Mouse (Mus musculus): ENCODE measurements around the gene Pitpnc1. TPM values are rescaled to one million over a fixed set of nuclear protein-coding genes. Genes with fewer than 3 reads are reported as not detected.

Pitpnc1 gene
- total RNA-seq, 2 experiments from 2014 or later, result 59.4 to 114 TPM

DNA sequence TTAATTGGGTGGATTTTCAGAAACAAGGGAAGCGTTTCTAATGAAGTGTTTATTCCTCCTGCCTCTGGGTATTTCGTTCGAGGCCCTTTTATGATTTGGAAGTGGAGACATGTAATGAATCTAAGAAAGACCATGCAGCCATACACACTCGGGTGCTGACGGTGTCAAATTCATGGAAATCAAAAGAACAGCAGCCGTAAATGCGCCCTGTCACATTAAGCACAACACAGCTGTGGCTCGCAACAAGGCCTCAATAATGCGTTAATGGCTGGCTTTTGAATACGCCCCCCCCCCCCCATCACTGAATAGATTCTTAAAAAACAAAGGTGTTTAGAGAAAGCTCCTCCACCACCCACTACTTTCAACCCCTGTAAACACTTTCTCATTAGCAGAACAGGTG lies 240.4 kb downstream of the Pitpnc1 start:
- no peak overlapping the region for H3K4me3 ChIP-seq
- no peak for DNase-seq
- H3K27ac ChIP-seq, result no peak overlapping the region
- intact Hi-C loops (cut with DNase I), result no loop called here
- TF ChIP-seq CTCF (IDR thresholded peaks at IDR 0.05), result no peak

DNA sequence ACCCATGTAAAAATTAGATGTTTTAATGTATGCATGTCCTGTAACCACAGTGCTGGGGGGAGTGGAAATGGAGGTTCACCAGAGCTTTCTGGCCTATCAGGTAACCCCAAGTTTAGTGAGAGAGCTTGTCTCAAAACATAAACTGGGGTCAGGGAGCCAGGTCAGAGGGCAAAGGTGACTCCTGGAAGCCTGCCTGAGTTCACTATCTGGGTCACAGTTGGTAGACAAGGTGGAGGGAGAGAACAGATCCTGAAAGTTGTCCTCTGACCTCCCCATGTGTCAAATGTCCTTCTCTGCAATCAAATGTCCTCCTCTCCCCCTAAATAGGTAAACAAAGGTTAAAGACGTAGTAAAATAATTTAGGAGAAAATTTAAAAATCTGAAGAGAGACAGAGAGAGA lies 244.1 kb downstream of the Pitpnc1 start:
- no peak for DNase-seq
- no peak for TF ChIP-seq CTCF (IDR thresholded peaks at IDR 0.05)
- Histone ChIP-seq H3K27ac (peak overlapping the region; percentile 80), H3K4me3 (no peak overlapping the region)
- intact Hi-C loops (cut with DNase I), result no loop called here

DNA sequence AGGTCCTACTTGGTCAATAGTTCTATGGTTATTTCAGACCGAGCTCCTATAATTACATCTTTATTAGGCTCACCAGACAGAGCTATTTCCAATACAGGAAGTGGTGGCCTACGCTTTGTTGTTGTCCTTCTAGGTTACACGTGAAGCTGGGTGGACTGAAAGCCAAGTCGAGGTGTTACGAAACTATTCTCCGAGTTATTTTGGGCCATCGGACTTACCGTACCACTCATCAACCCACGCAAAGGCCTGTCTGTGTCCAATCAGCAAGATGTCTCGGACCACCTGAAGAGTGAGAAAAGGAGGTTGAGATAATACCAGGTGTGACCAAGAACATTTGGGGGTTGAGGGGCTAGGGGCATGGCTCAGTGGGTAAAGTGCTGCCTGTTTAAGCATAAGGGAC lies 244.5 kb downstream of the Pitpnc1 start:
- Histone ChIP-seq H3K27ac (peak overlapping the region; percentile 80), H3K4me3 (no peak overlapping the region)
- intact Hi-C loops (cut with DNase I), result no loop called here
- no peak for DNase-seq
- TF ChIP-seq CTCF (IDR thresholded peaks at IDR 0.05), result no peak

DNA sequence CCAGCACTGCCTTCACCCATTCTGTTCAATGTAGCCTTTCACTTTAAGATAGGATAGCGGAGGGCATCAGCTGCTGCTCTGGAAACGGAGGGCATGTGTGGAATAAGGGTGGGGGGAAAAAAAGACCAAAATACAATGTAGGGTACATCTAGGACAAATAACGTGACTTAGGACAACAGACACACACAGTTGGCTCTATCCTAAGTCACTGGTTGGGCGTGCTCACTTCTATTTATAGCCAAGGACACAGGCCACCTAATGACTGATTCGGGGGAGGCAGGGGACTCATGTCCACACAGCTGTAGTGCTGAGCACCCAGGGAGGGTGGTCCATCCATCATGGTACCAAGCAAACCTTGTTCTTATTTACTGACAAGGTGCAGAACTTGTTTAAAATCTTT lies 245.2 kb downstream of the Pitpnc1 start:
- intact Hi-C loops (cut with DNase I), result no loop called here
- Histone ChIP-seq H3K27ac (peak overlapping the region; percentile 80), H3K4me3 (no peak overlapping the region)
- TF ChIP-seq CTCF (IDR thresholded peaks at IDR 0.05), result no peak
- no peak for DNase-seq

DNA sequence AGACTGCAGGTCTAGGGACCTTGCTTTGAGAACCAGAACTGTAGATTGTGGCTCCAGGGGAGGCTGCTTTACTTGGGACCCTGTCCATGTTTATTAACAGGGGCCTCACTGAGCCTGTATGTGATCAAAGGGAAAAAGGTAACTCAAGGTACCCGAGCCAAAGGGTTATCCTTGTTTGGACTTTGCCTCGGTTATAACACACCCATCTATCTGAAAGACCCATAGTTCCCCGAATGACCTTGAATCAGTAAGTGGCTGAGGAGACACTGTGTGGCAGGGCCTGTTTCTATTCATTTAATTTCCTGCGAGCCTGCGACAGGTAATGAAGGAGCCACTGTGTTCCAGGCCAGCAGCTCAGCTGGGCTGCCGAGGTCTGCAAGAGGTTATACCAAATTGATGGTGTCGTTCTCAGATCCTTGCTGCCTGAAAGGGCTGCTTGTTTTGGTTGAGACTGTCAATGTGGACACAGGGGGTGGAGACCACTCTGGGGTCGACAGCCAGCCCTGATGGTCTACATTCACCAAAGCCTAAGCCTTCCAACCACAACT lies 246.8 kb downstream of the Pitpnc1 start:
- no peak for TF ChIP-seq CTCF (IDR thresholded peaks at IDR 0.05)
- no peak overlapping the region for H3K4me3 ChIP-seq
- intact Hi-C loops (cut with DNase I), result no loop called here

DNA sequence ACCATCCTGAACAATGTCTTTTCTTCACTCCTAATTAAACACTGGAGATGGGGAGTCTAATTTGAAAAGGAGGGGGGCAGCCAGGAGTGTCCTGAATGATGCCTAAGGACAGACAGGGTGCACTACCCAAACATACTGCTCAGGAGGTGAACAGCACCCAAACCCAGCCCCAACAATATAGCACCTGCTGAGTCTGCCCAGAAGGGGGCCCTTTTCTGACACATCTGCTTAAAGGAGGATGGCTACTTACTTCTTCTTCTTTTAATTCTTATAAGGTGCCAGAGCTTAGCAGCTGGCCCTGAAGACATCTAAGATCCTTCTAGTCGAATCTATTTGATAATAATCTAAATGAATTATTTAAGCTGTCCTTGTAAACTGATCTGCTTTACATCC lies 247.3 kb downstream of the Pitpnc1 start:
- no peak overlapping the region for H3K4me3 ChIP-seq
- DNase-seq, result no peak
- TF ChIP-seq CTCF (IDR thresholded peaks at IDR 0.05), result peak; percentile 32; the same call in 1 of the 2 replicates
- H3K27ac ChIP-seq, result no peak overlapping the region
- intact Hi-C loops (cut with DNase I), result no loop called here

More for the DNA sequence above, 246.8 kb downstream of the Pitpnc1 start:
- DNase-seq, result no peak
- no peak overlapping the region for H3K27ac ChIP-seq

DNA sequence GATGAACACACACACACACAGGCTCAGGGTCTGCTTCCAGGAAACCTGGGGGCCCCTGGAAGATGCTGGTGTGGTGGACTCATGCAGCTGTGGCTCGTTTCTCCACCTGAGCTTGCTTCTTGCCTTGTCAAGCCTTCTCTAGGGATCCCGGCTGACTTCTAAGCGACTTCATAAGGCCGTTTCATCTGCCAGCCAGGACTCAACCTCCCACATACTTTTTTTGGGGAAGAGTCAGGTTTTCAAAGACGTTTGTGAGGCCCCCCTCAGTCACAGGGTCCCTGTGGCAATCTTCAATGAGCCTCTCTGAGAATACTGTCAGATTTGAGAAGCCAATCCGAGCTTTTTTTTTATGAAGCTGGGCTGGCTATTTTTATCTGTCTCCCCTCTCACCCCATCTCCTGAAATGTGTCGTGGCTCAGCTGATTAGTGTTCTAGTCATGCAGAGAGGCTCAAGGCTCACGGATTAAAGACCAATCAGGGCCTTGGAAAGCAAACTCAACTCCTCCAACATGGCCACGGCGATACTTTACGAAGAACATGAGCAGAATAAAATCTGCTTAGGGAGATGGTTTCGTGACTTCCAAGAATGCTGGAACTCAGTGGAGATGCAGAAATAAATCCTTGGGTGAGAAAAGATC lies 247.8 kb downstream of the Pitpnc1 start:
- DNase-seq, result no peak
- Histone ChIP-seq H3K27ac (no peak overlapping the region), H3K4me3 (no peak overlapping the region)
- intact Hi-C loops (cut with DNase I), result no loop called here
- no peak for TF ChIP-seq CTCF (IDR thresholded peaks at IDR 0.05)

DNA sequence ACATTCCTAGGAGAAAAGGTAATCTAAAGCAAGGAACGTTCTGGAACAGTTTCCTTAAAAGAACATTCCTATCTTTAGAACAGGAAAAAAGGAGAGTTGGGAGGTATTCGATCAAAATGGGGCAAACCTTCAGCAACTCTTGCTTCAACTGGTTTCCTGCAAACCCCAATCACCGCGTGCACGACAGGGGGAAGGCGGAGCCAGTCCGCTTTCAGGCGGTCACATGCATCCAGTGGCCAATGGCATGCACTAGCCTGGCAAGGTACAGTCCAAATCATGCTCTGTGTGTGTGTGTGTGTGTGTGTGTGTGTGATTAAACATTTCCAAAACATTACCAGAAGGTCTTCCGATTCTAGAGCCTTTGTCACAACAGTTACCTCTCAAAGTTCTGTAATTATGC lies 255.4 kb downstream of the Pitpnc1 start:
- TF ChIP-seq CTCF (IDR thresholded peaks at IDR 0.05), result no peak
- Histone ChIP-seq H3K27ac (no peak overlapping the region), H3K4me3 (no peak overlapping the region)
- no peak for DNase-seq
- intact Hi-C loops (cut with DNase I), result loop anchor here (2.0 kb wide), 1 partner anchor 258 kb away; no protein-coding TSS in a partner anchor

DNA sequence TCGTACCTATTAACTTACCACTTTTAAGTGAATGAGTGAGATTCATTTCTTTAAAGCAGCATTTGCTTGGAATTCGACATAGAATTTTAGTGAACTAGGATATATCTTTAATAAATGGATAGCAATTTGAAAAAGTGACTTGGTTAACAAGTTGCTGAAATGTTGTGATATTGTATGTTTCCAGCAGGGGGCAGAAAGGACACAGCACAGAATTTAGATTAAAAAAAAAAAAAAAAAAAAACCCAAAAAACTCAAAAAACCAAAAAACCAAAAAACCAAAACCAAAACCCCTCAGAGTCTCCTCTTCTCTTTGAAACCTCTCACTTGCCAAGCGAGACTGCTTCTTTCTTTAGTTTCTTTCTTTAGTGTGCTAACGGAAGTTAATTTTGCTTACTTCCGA lies 256.8 kb downstream of the Pitpnc1 start:
- Histone ChIP-seq H3K4me3 (no peak overlapping the region), H3K27ac (no peak overlapping the region)
- TF ChIP-seq CTCF (IDR thresholded peaks at IDR 0.05), result peak; percentile 74
- no peak for DNase-seq
- intact Hi-C loops (cut with DNase I), result loop anchor here (2.0 to 5.0 kb wide), 2 partner anchors 179 to 259 kb away; no protein-coding TSS in a partner anchor

DNA sequence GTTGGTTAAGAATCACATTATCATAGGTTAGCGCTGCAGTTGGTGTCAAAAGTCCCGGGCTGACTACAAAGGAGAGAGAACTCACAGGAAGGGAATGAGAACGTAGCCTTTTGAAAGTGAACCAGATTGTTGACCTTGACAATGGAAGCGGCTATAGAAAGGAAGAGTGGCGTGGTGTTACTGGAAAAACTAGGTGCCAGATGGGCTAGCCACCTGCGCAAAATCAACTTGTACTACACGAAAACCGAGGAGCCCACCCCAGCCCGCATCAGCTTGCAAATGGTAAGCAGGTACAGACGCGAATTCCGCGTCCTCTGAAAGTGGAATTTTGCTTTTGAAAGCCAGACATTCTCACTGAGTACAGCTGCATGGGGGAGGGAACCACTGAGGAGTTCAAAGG lies 260.7 kb downstream of the Pitpnc1 start:
- TF ChIP-seq CTCF (IDR thresholded peaks at IDR 0.05), result no peak
- DNase-seq, result no peak
- Histone ChIP-seq H3K27ac (no peak overlapping the region), H3K4me3 (no peak overlapping the region)
- intact Hi-C loops (cut with DNase I), result loop anchor here (5.0 kb wide), 1 partner anchor 182 kb away; no protein-coding TSS in a partner anchor

DNA sequence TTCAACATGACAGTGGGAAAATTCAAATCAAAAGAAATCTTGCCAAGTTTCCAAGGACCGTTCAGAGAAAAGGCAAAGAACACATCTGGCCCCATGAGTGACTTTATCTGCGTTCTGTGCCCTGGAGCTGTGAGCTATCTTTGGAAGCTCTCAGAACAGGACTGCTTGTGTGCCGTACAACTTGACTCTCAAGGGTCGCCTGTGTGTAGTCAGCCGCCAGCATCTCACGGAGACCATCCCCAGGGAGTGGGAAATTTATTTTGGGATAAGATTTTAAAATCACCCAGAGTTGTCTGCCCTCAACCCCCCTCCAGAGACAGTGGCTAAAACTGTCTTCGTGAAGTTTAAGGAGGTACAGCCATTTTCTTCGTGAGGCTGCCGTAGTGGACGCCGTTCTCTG lies 268.7 kb downstream of the Pitpnc1 start:
- peak overlapping the region; percentile 64 for H3K27ac ChIP-seq
- DNase-seq, result no peak

DNA sequence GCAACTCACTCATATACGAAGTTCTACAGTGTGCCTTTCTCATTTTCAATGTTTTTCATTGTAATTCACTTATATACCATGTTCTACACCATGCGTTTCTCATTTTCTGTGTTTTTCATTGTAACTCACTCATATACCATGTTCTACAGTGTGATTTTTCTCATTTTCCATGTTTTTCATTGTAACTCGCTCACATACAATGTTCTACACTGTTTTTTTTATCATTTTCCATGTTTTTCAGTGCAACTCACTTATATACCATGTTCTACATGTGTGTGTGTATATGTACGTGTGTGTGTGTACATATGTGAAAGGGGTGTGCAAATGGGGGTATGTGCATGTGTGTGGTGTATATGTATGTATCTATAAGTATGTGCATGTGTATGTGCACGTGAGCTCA lies 271.2 kb downstream of the Pitpnc1 start:
- no peak overlapping the region for H3K27ac ChIP-seq
- no peak overlapping the region for H3K4me3 ChIP-seq
- intact Hi-C loops (cut with DNase I), result no loop called here
- no peak for TF ChIP-seq CTCF (IDR thresholded peaks at IDR 0.05)
- no peak for DNase-seq

More for the DNA sequence above, 268.7 kb downstream of the Pitpnc1 start:
- no peak for TF ChIP-seq CTCF (IDR thresholded peaks at IDR 0.05)
- intact Hi-C loops (cut with DNase I), result no loop called here
- H3K4me3 ChIP-seq, result peak overlapping the region; percentile 55

DNA sequence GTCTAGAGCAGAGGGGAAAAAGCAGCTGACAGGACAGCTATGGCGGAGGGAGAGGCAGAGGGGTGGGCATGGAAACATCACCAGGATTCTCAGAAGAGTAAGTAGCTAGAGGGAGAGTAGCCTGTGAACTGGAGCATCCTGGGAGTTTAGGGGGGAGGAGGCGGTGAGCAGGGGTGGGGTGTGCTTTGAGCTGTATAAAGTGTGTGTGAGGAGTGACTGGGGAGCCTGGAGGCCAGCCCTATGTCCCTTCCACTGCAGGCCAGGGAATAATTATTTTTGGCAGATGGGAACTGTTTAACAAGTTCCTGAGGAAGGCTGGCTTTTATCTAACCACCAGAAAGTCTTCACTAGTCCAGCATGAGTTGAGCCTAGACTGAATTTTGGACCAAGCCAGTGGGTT lies 275.2 kb downstream of the Pitpnc1 start:
- no peak overlapping the region for H3K4me3 ChIP-seq
- no peak for DNase-seq

DNA sequence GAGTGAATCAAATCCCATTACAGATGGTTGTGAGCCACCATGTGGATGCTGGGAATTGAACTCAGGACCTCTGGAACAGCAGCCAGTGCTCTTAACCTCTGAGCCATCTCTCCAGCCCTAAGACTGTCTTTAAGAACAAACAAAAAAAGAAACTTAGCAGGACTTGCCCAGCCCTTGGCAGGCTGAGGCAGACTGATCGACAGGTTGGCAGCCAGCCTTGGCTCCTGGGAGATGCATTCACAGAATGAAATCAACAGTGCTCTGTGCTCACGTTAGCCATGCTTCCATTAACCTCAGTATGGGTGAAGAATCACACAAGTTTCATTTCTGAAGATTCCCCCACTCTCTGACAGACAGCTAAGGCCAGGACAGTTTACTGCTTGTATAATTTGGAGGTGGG lies 280.1 kb downstream of the Pitpnc1 start:
- TF ChIP-seq CTCF (IDR thresholded peaks at IDR 0.05), result no peak
- Histone ChIP-seq H3K4me3 (no peak overlapping the region), H3K27ac (no peak overlapping the region)
- intact Hi-C loops (cut with DNase I), result no loop called here
- DNase-seq, result peak; percentile 23

More for the DNA sequence above, 275.2 kb downstream of the Pitpnc1 start:
- intact Hi-C loops (cut with DNase I), result no loop called here
- H3K27ac ChIP-seq, result peak overlapping the region; percentile 56
- TF ChIP-seq CTCF (IDR thresholded peaks at IDR 0.05), result no peak

Data from gastrocnemius, adult 2 months (tissue).